Mouse (Mus musculus) bone marrow macrophage, adult 2 months (primary cell): Measurements from ENCODE around the gene Eif4e2. TPM values are rescaled to one million over a fixed set of nuclear protein-coding genes. Genes with fewer than 3 reads are reported as not detected.

Experiments
- H3K27ac ChIP-seq: 2 replicates; pipeline ENCODE4 v1.5.1; 2012; ENCODE audit warnings: low read depth, low read length; ENCODE audit not compliant: insufficient read depth
- H3K4me1 ChIP-seq: 2 replicates; pipeline ENCODE4 v1.6.1; 2012; ENCODE audit warnings: low read length; ENCODE audit not compliant: control insufficient read depth, insufficient read depth
- H3K4me3 ChIP-seq: 2 replicates; pipeline ENCODE4 v1.5.1; 2012; ENCODE audit warnings: mild to moderate bottlenecking, low read length, moderate library complexity; ENCODE audit not compliant: insufficient read depth
- CTCF ChIP-seq: IDR thresholded peaks from 2 replicates; pipeline ENCODE4 v1.5.1; 2012; ENCODE audit warnings: low read depth, mild to moderate bottlenecking, low read length, moderate library complexity
- POLR2A ChIP-seq: IDR thresholded peaks from 2 replicates; pipeline ENCODE4 v1.6.1; 2012; ENCODE audit warnings: mild to moderate bottlenecking, low read depth, low read length, borderline replicate concordance
- polyA plus RNA-seq: library from polyadenylated mRNA; stranded (reverse); fragments of >200 nt; gene quantifications from 2 replicates; pipeline ENCODE4 v1.2.4, GENCODE M21; 2012; ENCODE audit not compliant: missing spikeins, insufficient read depth, insufficient read length

Eif4e2 gene
- polyA plus RNA-seq, 1 experiment, result 99.5 TPM

- H3K4me1 ChIP-seq, result peaks cover 26% of the 10 kb centered on the region
- no peak within 1 kb of the TSS for H3K4me3 ChIP-seq
- TF ChIP-seq CTCF, result no peak
- TF ChIP-seq POLR2A, result no peak
- H3K27ac ChIP-seq, result 0 out of 2 replicates have a peak within 1 kb of the TSS, but pooled peaks have one; percentile 75
These were observed 30.7 kb upstream of the Eif4e2 start, which contains the start of gene Prss56 for GRCm38 (mm10) chr1:87183013-87183412. Gene Prss56, plus strand, starts transcription at chr1:87183313.

GRCm38 (mm10) chr1:87183998-87184750, 29.5 kb upstream of the Eif4e2 start:
- H3K27ac ChIP-seq, result no peak overlapping the region
- peaks cover 26% of the 10 kb centered on the region for H3K4me1 ChIP-seq
- H3K4me3 ChIP-seq, result no peak overlapping the region
- no peak for TF ChIP-seq CTCF

- Histone ChIP-seq H3K4me3 (no peak overlapping the region), H3K27ac (no peak overlapping the region), H3K4me1 (peaks cover 22% of the 10 kb centered on the region)
- TF ChIP-seq POLR2A, result no peak
- peak; percentile 50; the same call in 1 of the 2 replicates for TF ChIP-seq CTCF
These were observed 29.0 kb upstream of the Eif4e2 start for GRCm38 (mm10) chr1:87184751-87185139.

DNA sequence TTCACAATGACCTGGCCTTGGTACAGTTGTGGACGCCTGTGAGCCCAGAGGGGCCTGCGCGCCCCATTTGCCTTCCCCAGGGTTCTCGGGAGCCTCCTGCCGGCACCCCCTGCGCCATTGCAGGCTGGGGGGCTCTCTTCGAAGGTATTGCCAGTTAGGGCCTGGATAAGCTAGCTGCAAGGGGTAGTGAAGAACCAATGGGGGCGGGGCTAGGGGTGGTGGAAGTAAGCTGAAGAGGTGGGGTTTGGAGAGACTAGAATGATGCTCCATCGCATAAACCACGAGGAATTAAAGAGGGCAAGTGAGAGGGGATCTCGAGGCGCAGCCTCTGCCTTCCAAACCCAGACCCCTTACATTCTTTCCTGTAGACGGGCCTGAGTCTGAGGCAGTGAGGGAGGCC, 28.2 kb upstream of the Eif4e2 start:
- TF ChIP-seq CTCF, result no peak
- no peak for TF ChIP-seq POLR2A
- peaks cover 18% of the 10 kb centered on the region for H3K4me1 ChIP-seq
- no peak overlapping the region for H3K4me3 ChIP-seq
- no peak overlapping the region for H3K27ac ChIP-seq

DNA sequence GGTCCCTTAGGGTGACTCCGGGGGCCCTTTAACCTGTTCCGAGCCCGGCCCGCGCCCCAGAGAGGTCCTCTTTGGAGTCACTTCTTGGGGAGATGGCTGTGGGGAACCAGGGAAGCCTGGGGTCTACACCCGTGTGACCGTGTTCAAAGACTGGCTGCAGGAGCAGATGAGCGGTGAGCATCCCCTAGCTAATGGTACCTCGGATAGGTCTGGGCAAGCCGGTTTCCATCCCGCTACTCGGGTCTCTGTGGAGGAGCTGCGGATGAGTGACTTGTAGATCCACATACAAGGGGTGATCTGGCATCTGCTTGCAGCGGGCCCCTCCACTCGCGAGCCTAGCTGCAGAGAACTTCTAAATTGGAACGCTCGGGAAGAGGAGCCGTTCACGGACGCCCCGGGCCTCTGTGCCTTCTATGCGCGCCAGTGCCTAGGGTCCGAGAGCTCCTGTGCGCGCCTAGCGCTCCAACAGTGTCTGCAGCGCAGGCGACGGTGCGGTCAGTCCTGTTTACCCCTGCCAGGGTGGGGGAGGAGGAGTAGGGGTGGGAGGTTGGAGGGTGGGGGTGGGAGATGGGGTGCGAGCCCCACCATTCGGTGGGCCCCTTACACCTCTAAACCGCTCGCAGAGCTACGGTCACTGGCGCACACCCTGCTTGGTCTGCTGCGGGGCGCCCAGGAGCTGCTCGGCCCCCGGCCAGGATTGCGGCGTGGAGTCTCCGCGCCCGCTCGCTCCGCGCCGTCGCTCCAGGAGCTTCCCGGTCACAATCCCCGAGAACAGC, 27.3 kb upstream of the Eif4e2 start:
- H3K4me1 ChIP-seq, result peaks cover 8% of the 10 kb centered on the region
- no peak overlapping the region for H3K27ac ChIP-seq
- no peak for TF ChIP-seq CTCF
- no peak for TF ChIP-seq POLR2A
- peak overlapping the region; percentile 70 for H3K4me3 ChIP-seq

DNA sequence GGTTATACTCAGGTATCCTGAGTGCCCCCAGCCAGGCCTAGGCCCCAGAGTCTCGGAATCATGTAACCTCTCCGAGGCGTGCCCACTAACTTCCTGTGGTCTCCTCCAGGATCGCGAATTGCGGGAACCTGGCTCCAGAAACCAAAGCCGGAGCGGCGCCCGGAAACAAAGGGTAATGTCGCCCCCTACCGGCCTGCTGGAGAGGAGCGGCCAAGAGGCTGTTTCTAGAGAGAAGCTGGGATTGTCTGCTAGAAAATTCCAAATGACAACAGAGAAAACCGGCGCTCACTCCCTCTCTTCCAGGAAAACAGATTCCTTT, 26.7 kb upstream of the Eif4e2 start:
- no peak overlapping the region for H3K27ac ChIP-seq
- peaks cover 4% of the 10 kb centered on the region for H3K4me1 ChIP-seq
- TF ChIP-seq POLR2A, result no peak
- TF ChIP-seq CTCF, result peak; percentile 93
- peak overlapping the region; percentile 70 for H3K4me3 ChIP-seq

DNA sequence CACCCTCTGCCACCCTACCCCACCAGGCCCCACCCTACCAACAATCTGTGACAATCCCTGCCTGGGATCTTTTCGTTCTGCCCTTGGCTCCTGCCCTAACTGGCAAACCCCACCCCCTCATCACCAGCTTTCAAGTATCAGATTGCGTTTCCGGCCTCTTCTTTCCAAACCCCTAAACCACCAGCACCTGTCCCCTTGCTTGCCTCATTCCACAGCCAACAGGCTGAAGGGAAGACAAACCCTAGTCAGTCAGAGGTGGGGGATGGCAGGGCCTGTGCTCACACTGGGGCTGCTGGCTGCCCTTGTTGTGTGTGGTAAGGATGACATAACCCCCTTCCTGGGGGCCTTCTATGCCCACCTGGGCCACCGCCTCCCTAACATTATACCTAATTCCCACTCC, 23.3 kb upstream of the Eif4e2 start, which contains the start of gene Chrnd:
TSS of gene Chrnd (plus strand) at position 179 of the 400 bp plus-strand sequence.
- TF ChIP-seq CTCF (no peak), POLR2A (no peak)
- H3K4me3 ChIP-seq, result no peak within 1 kb of the TSS

DNA sequence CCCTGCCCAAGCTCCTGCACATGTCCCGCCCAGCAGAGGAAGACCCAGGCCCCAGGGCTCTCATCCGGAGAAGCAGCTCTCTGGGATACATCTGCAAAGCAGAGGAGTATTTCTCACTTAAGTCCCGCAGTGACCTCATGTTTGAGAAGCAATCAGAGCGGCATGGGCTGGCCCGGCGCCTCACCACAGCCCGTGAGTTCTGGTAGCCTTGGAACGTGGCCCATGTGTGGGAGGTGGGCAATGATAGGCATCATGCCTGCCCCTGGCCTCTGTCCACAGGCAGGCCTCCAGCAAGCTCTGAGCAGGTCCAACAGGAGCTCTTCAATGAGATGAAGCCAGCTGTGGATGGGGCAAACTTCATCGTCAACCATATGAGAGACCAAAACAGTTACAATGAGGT, 16.4 kb upstream of the Eif4e2 start:
- H3K27ac ChIP-seq, result no peak overlapping the region
- no peak for TF ChIP-seq CTCF
- no peak for TF ChIP-seq POLR2A
- peaks cover 17% of the 10 kb centered on the region for H3K4me1 ChIP-seq
- H3K4me3 ChIP-seq, result no peak overlapping the region

More for the DNA sequence above, 23.3 kb upstream of the Eif4e2 start, which contains the start of gene Chrnd:
- Histone ChIP-seq H3K27ac (no peak within 1 kb of the TSS), H3K4me1 (no peaks in the 10 kb centered on the region)

GRCm38 (mm10) chr1:87198119-87199065, 15.3 kb upstream of the Eif4e2 start:
- Histone ChIP-seq H3K4me3 (no peak overlapping the region), H3K27ac (no peak overlapping the region), H3K4me1 (peaks cover 17% of the 10 kb centered on the region)
- TF ChIP-seq POLR2A (no peak), CTCF (no peak)
